Mouse (Mus musculus) small intestine, adult 2 months (tissue): Measurements from ENCODE around the gene Flcn. TPM values are rescaled to one million over a fixed set of nuclear protein-coding genes. Genes with fewer than 3 reads are reported as not detected.

Source experiments
- H3K27ac ChIP-seq: fragments of 200-500 bp; 2 replicates; pipeline ENCODE4 v1.5.1; 2012; ENCODE audit warnings: low read depth, low read length, control low read depth, inconsistent platforms; ENCODE audit not compliant: insufficient read depth
- H3K27me3 ChIP-seq: fragments of 200-500 bp; 2 replicates; pipeline ENCODE4 v1.6.1; 2012; ENCODE audit warnings: mild to moderate bottlenecking, moderate library complexity, low read length, inconsistent platforms; ENCODE audit not compliant: control insufficient read depth, insufficient read depth
- H3K36me3 ChIP-seq: fragments of 200-500 bp; 2 replicates; pipeline ENCODE4 v1.6.1; 2012; ENCODE audit warnings: mild to moderate bottlenecking, low read length, control low read depth, inconsistent platforms; ENCODE audit not compliant: control insufficient read depth, insufficient read depth
- H3K4me1 ChIP-seq: fragments of 200-500 bp; 2 replicates; pipeline ENCODE4 v1.6.1; 2012; ENCODE audit warnings: low read length, inconsistent platforms, mixed read lengths; ENCODE audit not compliant: control insufficient read depth, insufficient read depth, insufficient read length
- H3K4me3 ChIP-seq: fragments of 200-500 bp; 2 replicates; pipeline ENCODE4 v1.5.1; 2012; ENCODE audit warnings: low read depth, mild to moderate bottlenecking, control low read depth, inconsistent platforms, low read length, moderate library complexity
- CTCF ChIP-seq: fragments of 200-500 bp; IDR thresholded peaks from 2 replicates; pipeline ENCODE4 v1.5.1; 2012; ENCODE audit warnings: low read depth, mild to moderate bottlenecking, control low read depth, inconsistent platforms, low read length, moderate library complexity, mixed read lengths; ENCODE audit not compliant: insufficient replicate concordance, insufficient read length; ENCODE audit errors: extremely low read depth
- POLR2A ChIP-seq: fragments of 200-500 bp; IDR thresholded peaks from 2 replicates; pipeline ENCODE4 v1.6.1; 2012; ENCODE audit warnings: low read depth, mild to moderate bottlenecking, control low read depth, inconsistent platforms, low read length, moderate library complexity
- WGBS: fragments of 180-500 bp; shearing (Covaris S2); methylation state at CpG from one replicate; pipeline ENCODE4 v1.1.7; 2018; 5-methylcytosine and 5-hydroxymethylcytosine counted together
- polyA plus RNA-seq: library from polyadenylated mRNA; depleted of rRNA; stranded (reverse); fragments of >200 nt; gene quantifications from 2 replicates; pipeline ENCODE4 v1.2.3, GENCODE M21; 2012

The Flcn gene
- polyA plus RNA-seq, 1 experiment: 23.8 TPM

GRCm38 (mm10) chr11:59777259-59777658, 32.6 kb downstream of the Flcn start:
- WGBS: 81% methylated on average over 5 of the region's 5 CpGs
- TF ChIP-seq POLR2A (no peak), CTCF (no peak)
- H3K36me3 ChIP-seq: peaks cover 33% of the 10 kb centered on the region

GRCm38 (mm10) chr11:59775435-59776148, 34.2 kb downstream of the Flcn start:
- WGBS: 92% methylated on average over 13 of the region's 13 CpGs
- Histone ChIP-seq H3K27me3 (no peaks in the 10 kb centered on the region), H3K4me1 (no peaks in the 10 kb centered on the region), H3K36me3 (peaks cover 43% of the 10 kb centered on the region), H3K27ac (no peak overlapping the region), H3K4me3 (no peak overlapping the region)
- TF ChIP-seq CTCF: no peak
- no peak for TF ChIP-seq POLR2A

More at GRCm38 (mm10) chr11:59777259-59777658, 32.6 kb downstream of the Flcn start:
- Histone ChIP-seq H3K4me1 (no peaks in the 10 kb centered on the region), H3K4me3 (no peak overlapping the region), H3K27ac (no peak overlapping the region), H3K27me3 (no peaks in the 10 kb centered on the region)

- Histone ChIP-seq H3K36me3 (peaks cover 53% of the 10 kb centered on the region), H3K4me1 (no peaks in the 10 kb centered on the region), H3K27me3 (no peaks in the 10 kb centered on the region), H3K4me3 (no peak overlapping the region), H3K27ac (no peak overlapping the region)
- no peak for TF ChIP-seq CTCF
- WGBS: 52% methylated on average over 4 of the region's 4 CpGs
Measured at GRCm38 (mm10) chr11:59774522-59774921, 35.3 kb downstream of the Flcn start.

- Histone ChIP-seq H3K27me3 (no peaks in the 10 kb centered on the region), H3K27ac (no peak overlapping the region), H3K4me1 (no peaks in the 10 kb centered on the region), H3K36me3 (peaks cover 68% of the 10 kb centered on the region), H3K4me3 (no peak overlapping the region)
- 86% methylated on average over 4 of the region's 4 CpGs for WGBS
- TF ChIP-seq POLR2A (no peak), CTCF (no peak)
Measured at GRCm38 (mm10) chr11:59772902-59773301, 36.9 kb downstream of the Flcn start.

GRCm38 (mm10) chr11:59772291-59772690, 37.5 kb downstream of the Flcn start:
- 84% methylated on average over 2 of the region's 2 CpGs for WGBS
- Histone ChIP-seq H3K36me3 (peaks cover 67% of the 10 kb centered on the region), H3K27ac (no peak overlapping the region), H3K4me3 (no peak overlapping the region), H3K4me1 (no peaks in the 10 kb centered on the region), H3K27me3 (no peaks in the 10 kb centered on the region)
- TF ChIP-seq POLR2A: no peak
- no peak for TF ChIP-seq CTCF

GRCm38 (mm10) chr11:59770753-59771152, 39.1 kb downstream of the Flcn start:
- WGBS: 84% methylated on average over 7 of the region's 7 CpGs
- TF ChIP-seq POLR2A (no peak), CTCF (no peak)
- peaks cover 71% of the 10 kb centered on the region for H3K36me3 ChIP-seq

GRCm38 (mm10) chr11:59769738-59770137, 40.1 kb downstream of the Flcn start:
- Histone ChIP-seq H3K4me3 (no peak overlapping the region), H3K27ac (no peak overlapping the region), H3K4me1 (no peaks in the 10 kb centered on the region), H3K36me3 (peaks cover 74% of the 10 kb centered on the region), H3K27me3 (no peaks in the 10 kb centered on the region)
- WGBS: 80% methylated on average over 6 of the region's 6 CpGs
- no peak for TF ChIP-seq CTCF
- TF ChIP-seq POLR2A: no peak

More at GRCm38 (mm10) chr11:59770753-59771152, 39.1 kb downstream of the Flcn start:
- Histone ChIP-seq H3K27me3 (no peaks in the 10 kb centered on the region), H3K4me1 (no peaks in the 10 kb centered on the region), H3K27ac (no peak overlapping the region), H3K4me3 (no peak overlapping the region)
